Mouse (Mus musculus) kidney, adult 2 months (tissue): Measurements from ENCODE around the gene Gpr107.

Experiments used
- CTCF ChIP-seq: fragments of 200-500 bp; conservative IDR thresholded peaks from 2 replicates; pipeline ENCODE4 v1.5.1; 2011; ENCODE audit warnings: low read depth, mild to moderate bottlenecking, control low read depth, low read length, moderate library complexity, mixed read lengths; ENCODE audit not compliant: insufficient read depth, insufficient read length
- POLR2A ChIP-seq: fragments of 200-500 bp; IDR thresholded peaks from one replicate; pipeline ENCODE4 v1.6.1; 2011; ENCODE audit warnings: low read depth, low read length, control low read depth

GRCm38 (mm10) chr2:31209525-31209924 is 57.4 kb downstream of the Gpr107 start:
- TF ChIP-seq POLR2A, result no peak
- no peak for TF ChIP-seq CTCF
